Mouse (Mus musculus) left cerebral cortex, postnatal 10 days (tissue): ENCODE measurements at regions not wholly inside any gene's neighbourhood (a gene's known extent, or its start where the extent isn't known, plus 50 kb on each side); places are given as distances from the start of the nearest gene placed in this dataset.
"Not testable (repeated sequence)": the region's sequence is repeated elsewhere in the genome, so short reads cannot be mapped to it uniquely, and the experiment has no call there.

Experiments
- DNase-seq, 2 experiments: peaks; one replicate each; pipeline ENCODE4 v3.0.0; 2021 to 2022; ENCODE audit warnings: low spot score in 2 of 2, mixed read lengths in 1 of 2; ENCODE audit errors: extremely low spot score in 1 of 2
- intact Hi-C: fragments of 180-260 bp; cut with DNase I; formaldehyde crosslinking; loops from one replicate; pipeline ENCODE4 v1.15.1; 2025

DNA sequence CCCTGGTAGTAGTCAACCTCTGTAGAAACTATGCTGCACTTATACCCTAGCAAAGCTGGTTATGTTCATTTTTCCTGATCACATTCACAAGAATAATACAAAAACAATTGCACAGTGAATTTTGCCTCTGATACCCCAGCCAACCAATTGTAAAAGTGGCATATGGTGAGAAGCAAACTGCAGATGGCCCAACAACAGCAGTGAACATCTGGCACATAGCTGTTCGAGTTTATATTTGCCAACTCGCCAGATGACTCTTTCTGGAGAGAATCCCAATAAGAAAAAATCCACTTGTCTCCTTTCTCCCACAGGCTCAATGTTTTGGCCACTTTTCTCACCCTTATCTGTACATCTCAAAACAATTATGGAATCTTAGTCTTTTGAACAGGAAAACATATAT, 196.5 kb upstream of the Grik2 start:
- intact Hi-C loops: no loop called here
- peak in 1 of 2 experiments; percentile 20 for DNase-seq

- DNase-seq: no peak
Observed at GRCm38 (mm10) chr10:49952434-49952833, 163.9 kb upstream of the Grik2 start.

DNA sequence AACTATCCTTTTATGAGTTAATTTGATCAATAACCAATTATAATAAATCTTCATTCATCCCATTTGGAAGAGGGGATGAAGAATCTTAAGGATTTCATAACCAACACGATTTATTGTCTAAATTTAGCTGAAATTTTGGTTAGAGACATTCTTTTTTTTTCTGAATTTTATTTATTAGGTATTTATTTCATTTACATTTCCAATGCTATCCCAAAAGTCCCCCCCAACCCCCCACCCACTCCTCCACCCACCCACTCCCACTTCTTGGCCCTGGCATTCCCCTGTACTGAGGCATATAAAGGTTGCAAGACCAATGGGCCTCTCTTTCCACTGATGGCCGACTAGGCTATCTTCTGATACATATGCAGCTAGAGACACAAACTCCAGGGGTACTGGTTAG, 148.7 kb upstream of the Grik2 start:
- DNase-seq, intact Hi-C loops: not testable (repeated sequence)

More at GRCm38 (mm10) chr10:49952434-49952833, 163.9 kb upstream of the Grik2 start:
- intact Hi-C loops: no loop called here

DNA sequence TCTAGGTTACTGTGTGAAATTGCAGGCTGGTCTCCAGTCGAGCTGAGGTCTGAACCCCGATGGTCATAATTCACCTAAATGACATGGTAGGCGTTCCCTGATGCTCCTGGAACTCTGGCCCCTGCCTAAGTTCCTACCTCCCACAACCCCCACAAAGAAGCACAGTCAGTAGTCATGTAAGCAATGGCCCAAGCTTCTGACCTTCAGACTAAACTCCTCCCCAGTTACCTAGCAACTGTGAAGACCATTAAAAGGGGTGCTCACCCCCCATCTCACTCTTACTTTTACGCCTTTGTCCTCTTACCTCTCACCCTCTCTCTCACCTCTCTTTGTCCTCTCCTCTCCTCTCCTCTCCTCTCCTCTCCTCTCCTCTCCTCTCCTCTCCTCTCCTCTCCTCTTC, 120.6 kb upstream of the Grik2 start:
- DNase-seq, intact Hi-C loops: not testable (repeated sequence)

DNA sequence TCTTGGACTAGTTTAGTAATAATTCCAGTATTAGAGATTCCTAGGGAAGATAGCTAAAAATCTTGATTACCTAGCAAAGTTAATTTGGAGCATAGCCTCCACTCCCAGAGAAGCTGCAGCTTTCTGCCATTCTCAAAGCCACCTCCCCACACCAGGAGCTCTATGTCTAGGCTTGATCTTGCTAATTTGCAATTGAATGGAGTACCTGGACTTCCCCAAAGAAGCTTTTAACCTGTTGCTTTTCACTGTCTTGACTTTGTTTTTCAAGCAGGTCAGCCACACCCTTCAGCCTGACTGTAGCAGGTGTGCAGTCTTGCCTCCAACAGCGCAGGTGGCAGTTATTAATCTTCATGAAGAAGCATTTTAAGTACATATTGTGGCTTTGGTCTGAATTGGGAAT, 119.6 kb upstream of the Grik2 start:
- intact Hi-C loops, DNase-seq: not testable (repeated sequence)

GRCm38 (mm10) chr10:49904626-49905025, 116.1 kb upstream of the Grik2 start:
- DNase-seq, intact Hi-C loops: not testable (repeated sequence)

DNA sequence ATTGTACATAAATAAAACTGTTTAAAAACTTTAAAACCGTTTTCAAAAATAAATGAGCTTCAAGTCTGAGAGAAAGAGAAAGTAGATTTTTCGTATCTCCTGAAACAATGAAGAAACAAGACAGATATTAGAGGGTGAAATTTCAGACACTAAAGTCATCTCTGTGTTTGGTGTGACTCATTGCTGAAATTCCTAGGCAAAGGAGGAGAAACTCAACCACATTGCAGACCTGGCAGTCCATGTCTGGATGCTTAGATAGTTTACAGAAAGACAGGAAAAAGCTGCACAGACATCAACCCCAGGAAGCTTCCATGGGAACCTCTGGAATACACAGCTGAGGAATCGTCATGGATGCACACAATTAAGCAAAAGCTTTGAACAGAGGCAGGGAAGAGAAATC, 106.9 kb upstream of the Grik2 start:
- intact Hi-C loops: no loop called here

GRCm38 (mm10) chr10:49884106-49884505, 95.5 kb upstream of the Grik2 start:
- intact Hi-C loops: no loop called here
- DNase-seq: no peak

More for the DNA sequence above, 106.9 kb upstream of the Grik2 start:
- no peak for DNase-seq

GRCm38 (mm10) chr10:49883444-49883843, 94.9 kb upstream of the Grik2 start:
- intact Hi-C loops: no loop called here
- no peak for DNase-seq

- DNase-seq: no peak
- intact Hi-C loops: no loop called here
Observed at GRCm38 (mm10) chr10:49863800-49864199, 75.2 kb upstream of the Grik2 start.

GRCm38 (mm10) chr10:49847686-49848085, 59.1 kb upstream of the Grik2 start:
- no peak for DNase-seq
- intact Hi-C loops: no loop called here

GRCm38 (mm10) chr10:49844308-49844707, 55.7 kb upstream of the Grik2 start:
- DNase-seq: no peak
- intact Hi-C loops: no loop called here
